Mouse (Mus musculus): ENCODE measurements at regions not wholly inside any gene's neighbourhood (a gene's known extent, or its start where the extent isn't known, plus 50 kb on each side); places are given as distances from the start of the nearest gene placed in this dataset.
"Not testable (repeated sequence)": the region's sequence is repeated elsewhere in the genome, so short reads cannot be mapped to it uniquely, and the experiment has no call there.

GRCm38 (mm10) chr6:48341367-48341766 lies 54.0 kb upstream of the Krba1 start:
- ATAC-seq (ENCODE audit: low TSS enrichment), result not testable (repeated sequence)

- ATAC-seq (ENCODE audit: low TSS enrichment), result not testable (repeated sequence)
Measured at GRCm38 (mm10) chr6:48336964-48337363, 58.4 kb upstream of the Krba1 start.

GRCm38 (mm10) chr6:48288011-48288410 lies 107.4 kb upstream of the Krba1 start:
- no peak for ATAC-seq (ENCODE audit: low TSS enrichment)

GRCm38 (mm10) chr6:48279646-48280045 lies 115.7 kb upstream of the Krba1 start:
- ATAC-seq (ENCODE audit: low TSS enrichment), result not testable (repeated sequence)

- not testable (repeated sequence) for ATAC-seq (ENCODE audit: low TSS enrichment)
Measured at GRCm38 (mm10) chr6:48261563-48261962, 133.8 kb upstream of the Krba1 start.

- ATAC-seq (ENCODE audit: low TSS enrichment), result not testable (repeated sequence)
Measured at GRCm38 (mm10) chr6:48252989-48253388, 142.4 kb upstream of the Krba1 start.

GRCm38 (mm10) chr6:48251954-48252353 lies 143.4 kb upstream of the Krba1 start:
- ATAC-seq (ENCODE audit: low TSS enrichment), result no peak

- ATAC-seq (ENCODE audit: low TSS enrichment), result not testable (repeated sequence)
Measured at GRCm38 (mm10) chr6:48244191-48244590, 151.2 kb upstream of the Krba1 start.

GRCm38 (mm10) chr6:48227431-48227830 lies 141.0 kb upstream of the Zfp746 start:
- no peak for ATAC-seq (ENCODE audit: low TSS enrichment)

- ATAC-seq (ENCODE audit: low TSS enrichment), result no peak
Measured at GRCm38 (mm10) chr6:48224206-48224605, 137.8 kb upstream of the Zfp746 start.

- ATAC-seq (ENCODE audit: low TSS enrichment), result no peak
Measured at GRCm38 (mm10) chr6:48222971-48223370, 136.6 kb upstream of the Zfp746 start.

- peak; percentile 90 for ATAC-seq (ENCODE audit: low TSS enrichment)
Measured at GRCm38 (mm10) chr6:48221806-48222205, 135.4 kb upstream of the Zfp746 start.

GRCm38 (mm10) chr6:48215212-48215611 lies 128.8 kb upstream of the Zfp746 start:
- ATAC-seq (ENCODE audit: low TSS enrichment), result no peak

GRCm38 (mm10) chr6:48209739-48210138 lies 123.3 kb upstream of the Zfp746 start:
- ATAC-seq (ENCODE audit: low TSS enrichment), result no peak

GRCm38 (mm10) chr6:48209103-48209502 lies 122.7 kb upstream of the Zfp746 start:
- no peak for ATAC-seq (ENCODE audit: low TSS enrichment)

GRCm38 (mm10) chr6:48205722-48206121 lies 119.3 kb upstream of the Zfp746 start:
- ATAC-seq (ENCODE audit: low TSS enrichment), result no peak

- no peak for ATAC-seq (ENCODE audit: low TSS enrichment)
Measured at GRCm38 (mm10) chr6:48199951-48200350, 113.6 kb upstream of the Zfp746 start.

- ATAC-seq (ENCODE audit: low TSS enrichment), result no peak
Measured at GRCm38 (mm10) chr6:48198806-48199205, 112.4 kb upstream of the Zfp746 start.

- no peak for ATAC-seq (ENCODE audit: low TSS enrichment)
Measured at GRCm38 (mm10) chr6:48197696-48198378, 111.4 kb upstream of the Zfp746 start.

GRCm38 (mm10) chr6:48188363-48188762 lies 102.0 kb upstream of the Zfp746 start:
- peak; percentile 91 for ATAC-seq (ENCODE audit: low TSS enrichment)

- ATAC-seq (ENCODE audit: low TSS enrichment), result no peak
Measured at GRCm38 (mm10) chr6:48185311-48185710, 98.9 kb upstream of the Zfp746 start.

GRCm38 (mm10) chr6:48178360-48179120 lies 92.1 kb upstream of the Zfp746 start:
- 0 out of 2 replicates have a peak, but pooled peaks have one; percentile 16 for ATAC-seq (ENCODE audit: low TSS enrichment)

GRCm38 (mm10) chr6:48177936-48178335 lies 91.5 kb upstream of the Zfp746 start:
- ATAC-seq (ENCODE audit: low TSS enrichment), result 0 out of 2 replicates have a peak, but pooled peaks have one; percentile 28

Data from frontal cortex, adult (tissue).